Mouse (Mus musculus) neural tube, embryonic 14.5 days (tissue): ENCODE data around the gene Gm10306. TPM values are rescaled to one million over a fixed set of nuclear protein-coding genes. Genes with fewer than 3 reads are reported as not detected.

Experiments used
- ATAC-seq: fragments of 200-750 bp; cut with Nextera tagmentation; 2 replicates; pipeline ENCODE4 v1.8.0; 2017; ENCODE audit warnings: low read depth, mild to moderate bottlenecking, moderate TSS enrichment, moderate library complexity
- H3K27ac ChIP-seq: fragments of 300-500 bp; sonication (generic); 2 replicates; pipeline ENCODE4 v1.5.1; 2014; ENCODE audit warnings: low read depth, mild to moderate bottlenecking, control low read depth, low read length, moderate library complexity, mixed read lengths
- H3K27me3 ChIP-seq: fragments of 300-500 bp; sonication (generic); 2 replicates; pipeline ENCODE4 v1.6.1; 2014; ENCODE audit warnings: low read length; ENCODE audit not compliant: control insufficient read depth, insufficient read depth
- H3K36me3 ChIP-seq: fragments of 300-500 bp; sonication (generic); 2 replicates; pipeline ENCODE4 v1.6.1; 2014; ENCODE audit warnings: low read length, mixed read lengths; ENCODE audit not compliant: control insufficient read depth, insufficient read depth
- H3K4me1 ChIP-seq: fragments of 300-500 bp; sonication (generic); 2 replicates; pipeline ENCODE4 v1.6.1; 2014; ENCODE audit warnings: low read length; ENCODE audit not compliant: control insufficient read depth, insufficient read depth
- H3K4me2 ChIP-seq: fragments of 300-500 bp; sonication (generic); 2 replicates; pipeline ENCODE4 v1.6.1; 2014; ENCODE audit warnings: mild to moderate bottlenecking, low read depth, low read length, control low read depth
- H3K4me3 ChIP-seq: fragments of 300-500 bp; sonication (generic); 2 replicates; pipeline ENCODE4 v1.5.1; 2014; ENCODE audit warnings: low read depth, low read length, control low read depth, mixed read lengths
- H3K9ac ChIP-seq: fragments of 300-500 bp; sonication (generic); replicated peaks from 2 replicates; pipeline ENCODE4 v1.6.1; 2014; ENCODE audit warnings: low read depth, mild to moderate bottlenecking, control low read depth, low read length, mixed read lengths
- H3K9me3 ChIP-seq: fragments of 300-500 bp; sonication (generic); 2 replicates; pipeline ENCODE4 v1.6.1; 2016; ENCODE audit warnings: low read length; ENCODE audit not compliant: control insufficient read depth
- WGBS: fragments of 180-500 bp; shearing (Covaris S2); extraction: QIAGEN DNeasy Blood & Tissue Kit; methylation state at CpG from one replicate; pipeline ENCODE4 v1.1.7; 2014; 5-methylcytosine and 5-hydroxymethylcytosine counted together
- polyA plus RNA-seq: library from polyadenylated mRNA; unstranded; fragments of >200 nt; fragmentation: Nextera tagmentation; extraction: Ambion mirVana; gene quantifications from 2 replicates; pipeline ENCODE4 v1.2.1, GENCODE M21; 2014

Gene Gm10306
- polyA plus RNA-seq, 1 experiment from 2014 or later: 0.62 TPM

- 83% methylated on average over 7 of the region's 7 CpGs for WGBS
- Histone ChIP-seq H3K27ac (no peak overlapping the region), H3K4me2 (peak overlapping the region; percentile 38; the same call in 1 of the 2 replicates), H3K4me1 (peaks cover 9% of the 10 kb centered on the region), H3K9me3 (no peaks in the 10 kb centered on the region), H3K36me3 (no peaks in the 10 kb centered on the region), H3K4me3 (peak overlapping the region; percentile 96), H3K9ac (no peak overlapping the region), H3K27me3 (peaks cover 2% of the 10 kb centered on the region; the same call in 1 of the 2 replicates)
- ATAC-seq: 0 out of 2 replicates have a peak, but pooled peaks have one; percentile 2
Observed at GRCm38 (mm10) chr4:94557145-94557544, 799 bp downstream of the Gm10306 start.

DNA sequence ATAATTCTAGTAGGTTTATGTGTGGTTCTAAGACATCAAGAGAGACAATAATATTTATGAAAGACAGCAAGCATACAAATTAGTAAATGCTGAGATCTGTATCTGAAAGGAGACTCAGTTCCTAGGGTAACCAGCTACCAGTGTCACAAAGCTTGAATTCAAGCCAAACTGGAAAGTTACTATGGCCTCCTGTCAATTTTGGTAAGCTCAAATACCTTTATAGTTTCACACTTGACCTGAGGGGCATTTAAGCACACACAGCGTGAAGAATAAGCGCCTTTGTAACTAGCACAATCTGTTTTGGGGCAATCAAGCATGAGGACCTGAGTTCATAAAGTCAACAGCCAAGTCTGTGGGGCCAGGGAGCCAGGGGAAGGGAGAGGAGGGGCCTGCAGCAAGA is 2.9 kb downstream of the Gm10306 start:
- no peaks in the 10 kb centered on the region for H3K9me3 ChIP-seq
- H3K27me3 ChIP-seq: peaks cover 2% of the 10 kb centered on the region; the same call in 1 of the 2 replicates
- ATAC-seq: no peak
- H3K9ac ChIP-seq: no peak overlapping the region
- no peak overlapping the region for H3K4me3 ChIP-seq
- 23% methylated on average over 2 of the region's 2 CpGs for WGBS
- no peak overlapping the region for H3K27ac ChIP-seq
- no peaks in the 10 kb centered on the region for H3K36me3 ChIP-seq
- no peak overlapping the region for H3K4me2 ChIP-seq
- peaks cover 9% of the 10 kb centered on the region for H3K4me1 ChIP-seq

GRCm38 (mm10) chr4:94560316-94560715 is 4.0 kb downstream of the Gm10306 start:
- Histone ChIP-seq H3K4me3 (no peak overlapping the region), H3K9me3 (no peaks in the 10 kb centered on the region), H3K36me3 (no peaks in the 10 kb centered on the region), H3K27me3 (peaks cover 2% of the 10 kb centered on the region; the same call in 1 of the 2 replicates), H3K4me1 (peaks cover 6% of the 10 kb centered on the region), H3K4me2 (no peak overlapping the region), H3K9ac (no peak overlapping the region), H3K27ac (no peak overlapping the region)
- no peak for ATAC-seq
- 72% methylated on average over 1 of the region's 1 CpGs for WGBS

GRCm38 (mm10) chr4:94561954-94562648 is 5.8 kb downstream of the Gm10306 start:
- 71% methylated on average over 7 of the region's 7 CpGs for WGBS
- H3K4me3 ChIP-seq: no peak overlapping the region
- no peak for ATAC-seq
- no peaks in the 10 kb centered on the region for H3K27me3 ChIP-seq
- no peak overlapping the region for H3K9ac ChIP-seq
- no peaks in the 10 kb centered on the region for H3K4me1 ChIP-seq
- H3K4me2 ChIP-seq: no peak overlapping the region
- no peaks in the 10 kb centered on the region; the same call in 1 of the 2 replicates for H3K36me3 ChIP-seq
- no peak overlapping the region for H3K27ac ChIP-seq
- no peaks in the 10 kb centered on the region for H3K9me3 ChIP-seq

DNA sequence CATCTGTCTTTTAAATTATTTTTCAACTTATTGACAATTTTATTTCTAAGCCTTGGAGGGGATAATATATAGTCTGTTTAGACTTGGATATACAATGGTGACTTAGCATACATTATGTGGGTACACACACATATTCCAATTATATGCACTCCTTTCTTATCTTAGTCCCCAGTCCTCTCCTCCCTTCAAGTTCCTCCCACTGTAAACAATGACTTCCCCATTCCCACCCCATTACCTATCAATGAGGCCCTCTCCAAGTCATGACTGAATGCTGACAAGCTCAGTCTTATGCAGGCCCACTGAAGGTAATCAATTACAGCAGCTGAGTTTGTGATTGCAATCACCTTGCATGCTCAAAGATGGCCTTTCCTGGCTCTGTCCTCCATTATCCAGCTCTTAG is 8.0 kb downstream of the Gm10306 start:
- Histone ChIP-seq H3K9me3 (no peaks in the 10 kb centered on the region), H3K36me3 (peaks cover 7% of the 10 kb centered on the region), H3K27me3 (no peaks in the 10 kb centered on the region), H3K27ac (no peak overlapping the region), H3K9ac (no peak overlapping the region), H3K4me1 (no peaks in the 10 kb centered on the region), H3K4me3 (no peak overlapping the region), H3K4me2 (no peak overlapping the region)
- no peak; the same call in 1 of the 2 replicates for ATAC-seq

DNA sequence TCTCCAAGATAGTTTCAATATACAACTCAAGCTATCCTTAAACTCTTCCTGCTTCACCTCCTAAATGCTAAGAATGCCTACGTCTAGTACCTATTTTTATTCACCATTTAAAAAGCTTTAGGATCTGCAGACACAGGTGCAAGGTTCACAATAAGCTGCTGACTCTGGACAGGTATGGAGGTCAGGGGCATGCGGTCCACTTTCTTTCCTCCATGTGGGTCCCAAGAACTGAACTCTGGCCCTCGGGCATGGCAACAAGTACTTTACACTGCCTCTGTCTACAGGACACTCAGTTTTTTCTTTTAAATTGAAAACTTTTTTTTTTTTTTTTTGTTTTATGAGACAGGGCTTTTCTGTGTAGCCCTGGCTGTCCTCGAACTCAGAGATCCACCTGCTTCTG is 16.3 kb downstream of the Gm10306 start:
- WGBS: 89% methylated on average over 4 of the region's 4 CpGs
- no peak overlapping the region for H3K9ac ChIP-seq
- H3K27ac ChIP-seq: no peak overlapping the region
- ATAC-seq: no peak
- no peaks in the 10 kb centered on the region for H3K9me3 ChIP-seq
- no peaks in the 10 kb centered on the region for H3K4me1 ChIP-seq
- H3K4me2 ChIP-seq: no peak overlapping the region
- H3K4me3 ChIP-seq: no peak overlapping the region
- H3K27me3 ChIP-seq: no peaks in the 10 kb centered on the region
- H3K36me3 ChIP-seq: peaks cover 9% of the 10 kb centered on the region

DNA sequence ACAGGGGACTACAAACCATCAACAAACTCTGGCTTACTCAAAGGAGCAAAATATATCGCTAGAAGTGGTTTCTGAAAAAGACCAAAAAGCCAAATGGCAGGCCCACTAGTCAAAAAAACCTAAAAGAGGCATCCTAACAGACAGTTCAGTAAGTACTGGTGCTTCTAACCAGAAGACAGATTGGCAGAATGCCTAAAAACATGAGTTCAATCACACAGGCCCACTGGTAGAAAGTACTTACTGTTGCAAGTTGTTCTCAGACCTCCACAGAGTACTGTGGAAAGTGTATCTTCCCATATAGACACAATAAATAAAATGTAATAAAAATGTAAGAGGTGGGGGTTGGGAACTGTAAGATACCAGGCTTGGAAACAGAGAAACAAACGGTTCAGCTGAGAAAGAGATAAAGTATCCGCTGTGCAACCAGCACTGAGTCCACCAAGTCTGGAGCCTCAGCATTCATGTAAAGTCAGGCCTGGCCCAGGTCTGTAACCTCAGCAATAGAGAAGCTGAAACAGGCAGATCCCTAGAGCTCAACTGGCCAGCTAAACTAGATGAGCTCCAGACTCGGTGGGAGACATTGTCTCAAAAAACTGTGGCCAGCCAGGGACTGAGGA is 35.5 kb downstream of the Gm10306 start:
- no peak overlapping the region for H3K9ac ChIP-seq
- 81% methylated on average over 4 of the region's 4 CpGs for WGBS
- H3K4me3 ChIP-seq: no peak overlapping the region
- no peaks in the 10 kb centered on the region for H3K36me3 ChIP-seq
- no peak overlapping the region for H3K27ac ChIP-seq
- ATAC-seq: no peak
- H3K4me2 ChIP-seq: no peak overlapping the region
- no peaks in the 10 kb centered on the region for H3K9me3 ChIP-seq
- H3K4me1 ChIP-seq: no peaks in the 10 kb centered on the region
- H3K27me3 ChIP-seq: no peaks in the 10 kb centered on the region

GRCm38 (mm10) chr4:94592709-94593108 is 36.4 kb downstream of the Gm10306 start:
- H3K27me3 ChIP-seq: no peaks in the 10 kb centered on the region
- no peaks in the 10 kb centered on the region for H3K4me1 ChIP-seq
- H3K4me3 ChIP-seq: no peak overlapping the region
- no peaks in the 10 kb centered on the region for H3K36me3 ChIP-seq
- H3K9me3 ChIP-seq: no peaks in the 10 kb centered on the region
- no peak overlapping the region for H3K27ac ChIP-seq
- no peak for ATAC-seq
- H3K9ac ChIP-seq: no peak overlapping the region
- no peak overlapping the region for H3K4me2 ChIP-seq

DNA sequence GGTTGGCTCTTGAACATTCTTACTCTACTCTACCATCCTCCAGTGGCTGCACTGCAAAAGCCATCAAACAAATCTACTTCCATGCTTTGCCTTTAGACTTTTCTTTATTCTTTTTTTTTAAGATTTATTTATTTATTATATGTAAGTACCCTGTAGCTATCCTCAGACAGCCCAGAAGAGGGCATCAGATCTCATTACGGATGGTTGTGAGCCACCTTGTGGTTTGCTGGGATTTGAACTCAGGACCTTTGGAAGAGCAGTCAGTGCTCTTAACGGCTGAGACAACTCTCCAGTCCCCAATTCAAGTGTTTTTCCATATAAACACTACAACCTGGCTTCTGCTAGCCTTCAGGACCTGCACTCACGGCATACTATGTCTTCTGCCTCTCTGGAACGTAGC is 45.0 kb downstream of the Gm10306 start:
- no peak for ATAC-seq
- WGBS: 90% methylated on average over 4 of the region's 4 CpGs
- peaks cover 18% of the 10 kb centered on the region for H3K4me1 ChIP-seq

More for the DNA sequence above, 45.0 kb downstream of the Gm10306 start:
- no peak overlapping the region for H3K4me3 ChIP-seq
- no peak overlapping the region for H3K9ac ChIP-seq
- H3K27me3 ChIP-seq: no peaks in the 10 kb centered on the region
- peak overlapping the region; percentile 68; the same call in 1 of the 2 replicates for H3K4me2 ChIP-seq
- H3K9me3 ChIP-seq: no peaks in the 10 kb centered on the region
- H3K27ac ChIP-seq: no peak overlapping the region
- no peaks in the 10 kb centered on the region for H3K36me3 ChIP-seq
